Mouse (Mus musculus) granulocyte monocyte progenitor cell, adult 5-6 weeks (primary cell): ENCODE results near the gene Cdca8. TPM values are rescaled to one million over a fixed set of nuclear protein-coding genes. Genes with fewer than 3 reads are reported as not detected.

Source experiments
- ATAC-seq: replicated peaks from 2 replicates; pipeline ENCODE4 v1.8.0; 2016; ENCODE audit warnings: mild to moderate bottlenecking, moderate TSS enrichment, inconsistent platforms; ENCODE audit not compliant: poor library complexity, severe bottlenecking
- total RNA-seq, 2 experiments: library from RNA; stranded (forward) in 1 of 2; stranded (reverse) in 1 of 2; fragments of 200-712, 200-1000 nt in 1 of 2; fragments of >200 nt in 1 of 2; fragmentation: Nextera tagmentation in 1 of 2; gene quantifications; 2 replicates each; pipeline ENCODE4 v1.2.3; 2014 to 2017

Cdca8 gene
- total RNA-seq, 2 experiments from 2014 or later: 97.0 to 120 TPM

- ATAC-seq: no peak
Measured at GRCm38 (mm10) chr4:124888702-124889101, 50.4 kb downstream of the Cdca8 start.

DNA sequence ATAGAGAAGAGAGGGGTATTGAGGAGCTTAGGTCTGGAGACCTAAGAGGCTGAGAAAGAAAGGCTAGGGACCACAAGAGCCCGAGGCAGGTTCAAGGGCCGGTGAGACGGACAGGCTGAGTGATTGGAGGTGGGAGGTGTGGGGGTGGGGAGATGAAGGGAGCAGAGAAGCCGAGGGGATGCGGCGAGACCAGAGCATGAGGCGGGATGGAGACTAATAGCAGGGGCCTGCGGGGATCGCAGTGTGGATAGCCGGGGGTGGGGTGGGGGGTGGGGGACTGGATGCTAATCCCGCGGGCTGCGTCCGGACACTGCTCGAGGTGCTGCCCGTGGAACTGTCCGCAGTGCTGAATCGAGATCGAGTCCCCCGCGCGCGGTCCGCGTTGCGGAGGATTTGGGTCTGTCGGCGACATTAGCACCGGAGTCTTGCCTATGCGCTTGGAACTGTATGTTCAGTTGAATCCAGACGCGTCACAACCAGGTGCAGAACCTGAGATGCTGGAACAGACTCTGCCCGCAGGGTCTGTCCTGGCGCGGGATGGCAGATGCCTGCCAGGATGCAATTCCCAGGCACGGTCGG lies 56.9 kb downstream of the Cdca8 start:
- peak; percentile 73 for ATAC-seq

GRCm38 (mm10) chr4:124881341-124881908 lies 57.7 kb downstream of the Cdca8 start:
- ATAC-seq: no peak; the same call in none of the 2 replicates

GRCm38 (mm10) chr4:124880599-124880998 lies 58.5 kb downstream of the Cdca8 start, which contains the start of gene Epha10:
Epha10 (plus strand) TSS chr4:124880899.
- ATAC-seq: no peak

DNA sequence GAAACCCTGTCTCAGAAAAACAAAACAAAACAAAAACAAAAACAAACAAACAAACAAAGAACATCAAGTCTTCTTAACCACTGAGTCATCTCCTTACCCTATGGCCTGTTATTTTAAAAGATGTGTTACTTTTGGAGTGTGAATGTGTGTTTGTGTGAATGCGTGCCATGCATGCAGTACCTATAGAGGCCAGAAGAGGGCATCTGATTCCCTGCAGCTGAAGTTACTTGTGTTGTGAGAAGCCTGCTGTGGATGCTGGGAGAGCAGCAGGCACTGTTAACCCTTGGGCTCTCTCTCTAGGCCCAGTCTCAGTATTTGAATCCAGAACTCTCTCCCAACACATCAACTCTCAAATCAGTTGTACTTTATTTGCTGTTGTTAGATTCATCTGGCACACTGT lies 66.4 kb downstream of the Cdca8 start:
- ATAC-seq: no peak

Other genes with a start within 250 kb of the Cdca8 start
- 57.1 and 62.4 TPM in 2 replicates for gene Utp11, start 245.7 kb downstream of the Cdca8 start, total RNA-seq (2014; fragmentation: Nextera tagmentation)
- gene Utp11, start 245.7 kb downstream of the Cdca8 start, total RNA-seq (2017): 81.6 and 86.4 TPM in 2 replicates
- gene Fhl3, start 238.6 kb downstream of the Cdca8 start, total RNA-seq (2014; fragmentation: Nextera tagmentation): 10.4 and 16.6 TPM in 2 replicates
- 5.0 and 6.1 TPM in 2 replicates for gene Fhl3, start 238.6 kb downstream of the Cdca8 start, total RNA-seq (2017)
- gene Sf3a3, start 224.5 kb downstream of the Cdca8 start, total RNA-seq (2014; fragmentation: Nextera tagmentation): 90.7 and 105 TPM in 2 replicates
- 167 and 170 TPM in 2 replicates for gene Sf3a3, start 224.5 kb downstream of the Cdca8 start, total RNA-seq (2017)
- gene Inpp5b, start 197.5 kb downstream of the Cdca8 start, total RNA-seq (2014; fragmentation: Nextera tagmentation): 31.5 and 52.6 TPM in 2 replicates
- gene Inpp5b, start 197.5 kb downstream of the Cdca8 start, total RNA-seq (2017): 21.1 and 24.6 TPM in 2 replicates
- 37.9 and 42.6 TPM in 2 replicates for gene Mtf1, start 137.2 kb downstream of the Cdca8 start, total RNA-seq (2014; fragmentation: Nextera tagmentation)
- gene Mtf1, start 137.2 kb downstream of the Cdca8 start, total RNA-seq (2017): 11.3 and 26.3 TPM in 2 replicates
- gene Yrdc, start 88.6 kb downstream of the Cdca8 start, total RNA-seq (2014; fragmentation: Nextera tagmentation): 38.1 and 65.5 TPM in 2 replicates
- 18.7 and 29.1 TPM in 2 replicates for gene Yrdc, start 88.6 kb downstream of the Cdca8 start, total RNA-seq (2017)
- gene 1110065P20Rik, start 88.1 kb downstream of the Cdca8 start, total RNA-seq (2014; fragmentation: Nextera tagmentation): 15.0 and 19.4 TPM in 2 replicates
- 3.1 and 6.7 TPM in 2 replicates for gene 1110065P20Rik, start 88.1 kb downstream of the Cdca8 start, total RNA-seq (2017)
- gene Maneal, start 77.1 kb downstream of the Cdca8 start, total RNA-seq (2014; fragmentation: Nextera tagmentation): 1.2 TPM in 1 of 2 replicates, not detected in the other
- not detected in 2 replicates for gene Maneal, start 77.1 kb downstream of the Cdca8 start, total RNA-seq (2017)
- not detected in 2 replicates for gene Epha10, start 58.4 kb downstream of the Cdca8 start, total RNA-seq (2014; fragmentation: Nextera tagmentation)
- not detected in 2 replicates for gene Epha10, start 58.4 kb downstream of the Cdca8 start, total RNA-seq (2017)
- gene 9930104L06Rik, start 2.3 kb downstream of the Cdca8 start, total RNA-seq (2014; fragmentation: Nextera tagmentation): 6.9 and 14.1 TPM in 2 replicates
- 6.3 and 10.5 TPM in 2 replicates for gene 9930104L06Rik, start 2.3 kb downstream of the Cdca8 start, total RNA-seq (2017)
- 4.0 TPM in 1 of 2 replicates, not detected in the other for gene Rspo1, start 47.1 kb upstream of the Cdca8 start, total RNA-seq (2014; fragmentation: Nextera tagmentation)
- 0.86 and 1.2 TPM in 2 replicates for gene Rspo1, start 47.1 kb upstream of the Cdca8 start, total RNA-seq (2017)
- 67.9 and 84.5 TPM in 2 replicates for gene Gnl2, start 77.3 kb upstream of the Cdca8 start, total RNA-seq (2014; fragmentation: Nextera tagmentation)
- 161 and 163 TPM in 2 replicates for gene Gnl2, start 77.3 kb upstream of the Cdca8 start, total RNA-seq (2017)
- gene Dnali1, start 126.4 kb upstream of the Cdca8 start, total RNA-seq (2014; fragmentation: Nextera tagmentation): not detected in 2 replicates
- not detected in 2 replicates for gene Dnali1, start 126.4 kb upstream of the Cdca8 start, total RNA-seq (2017)
- 23.9 and 28.5 TPM in 2 replicates for gene Snip1, start 127.4 kb upstream of the Cdca8 start, total RNA-seq (2014; fragmentation: Nextera tagmentation)
- gene Snip1, start 127.4 kb upstream of the Cdca8 start, total RNA-seq (2017): 28.5 and 30.5 TPM in 2 replicates
- 53.2 and 99.6 TPM in 2 replicates for gene Meaf6, start 145.8 kb upstream of the Cdca8 start, total RNA-seq (2014; fragmentation: Nextera tagmentation)
- gene Meaf6, start 145.8 kb upstream of the Cdca8 start, total RNA-seq (2017): 42.4 and 52.9 TPM in 2 replicates
- gene Zc3h12a, start 188.5 kb upstream of the Cdca8 start, total RNA-seq (2014; fragmentation: Nextera tagmentation): 11.4 and 12.1 TPM in 2 replicates
- gene Zc3h12a, start 188.5 kb upstream of the Cdca8 start, total RNA-seq (2017): 2.6 and 2.8 TPM in 2 replicates